Mouse (Mus musculus): ENCODE results near the gene Prkaa1.
"Not testable (repeated sequence)": the region's sequence is repeated elsewhere in the genome, so short reads cannot be mapped to it uniquely, and the experiment has no call there.

Gene Prkaa1

DNA sequence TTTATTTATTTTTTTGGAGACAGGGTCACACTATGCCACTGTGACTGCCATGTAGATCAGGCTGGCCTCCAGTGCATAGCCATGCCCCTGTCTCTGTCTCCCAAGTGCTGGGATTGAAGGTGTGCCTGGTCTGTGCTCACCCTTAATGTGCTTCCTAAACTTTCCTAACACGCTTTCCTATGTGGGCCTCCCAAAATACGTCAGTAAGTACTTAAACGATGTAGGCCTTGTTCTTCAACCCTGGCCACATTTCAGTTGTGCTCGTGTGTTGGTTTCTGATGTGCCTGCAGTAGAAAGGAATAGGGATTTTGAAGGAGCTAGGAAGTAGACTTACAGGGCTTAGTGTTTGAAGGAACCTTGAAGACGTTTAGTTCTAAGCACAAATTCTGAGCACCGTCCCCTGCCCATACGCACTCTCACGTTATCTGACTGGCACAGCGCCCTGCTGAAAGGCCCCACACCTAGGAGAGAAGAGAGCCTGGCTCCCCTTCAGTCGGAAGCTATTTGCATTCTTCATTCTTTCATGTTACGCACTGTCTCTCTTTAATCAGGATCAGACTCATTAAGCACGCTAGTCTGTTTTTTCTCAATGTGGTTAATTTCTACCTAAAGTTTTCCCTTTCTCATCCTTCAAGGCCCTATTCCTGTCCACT, 21.6 kb downstream of the Prkaa1 start:
- DNase-seq (ENCODE audit: low spot score in 2 of 2): no peak

DNA sequence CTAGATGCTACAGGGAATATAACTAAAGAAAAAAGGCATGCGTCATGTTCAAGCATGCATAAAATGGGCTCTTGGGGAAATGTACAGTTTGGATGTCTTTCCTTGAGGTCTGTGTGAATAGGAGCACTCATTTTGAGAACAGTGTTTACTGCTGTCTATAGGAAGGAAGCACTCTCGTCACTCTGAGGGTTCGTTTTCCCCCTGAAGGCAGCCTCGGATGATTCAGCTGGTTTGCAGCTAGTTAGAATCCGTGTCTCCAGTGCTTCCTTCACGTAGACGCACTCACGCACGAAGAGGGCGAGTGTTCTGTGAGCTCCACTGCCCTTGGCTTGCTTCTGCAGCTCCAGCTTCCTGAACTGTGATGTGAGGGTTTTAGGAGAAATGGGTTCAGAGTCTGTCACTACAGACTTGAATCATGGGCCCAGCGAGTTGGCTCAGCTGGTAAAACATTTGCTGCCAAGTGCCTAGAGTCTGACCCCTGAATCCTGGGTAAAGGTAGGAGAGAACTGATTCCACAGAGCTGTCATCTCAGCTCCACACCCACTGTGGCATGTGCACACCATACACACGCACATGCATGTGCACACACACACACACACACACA, 29.7 kb downstream of the Prkaa1 start:
- no peak for DNase-seq (ENCODE audit: low spot score in 2 of 2)

DNA sequence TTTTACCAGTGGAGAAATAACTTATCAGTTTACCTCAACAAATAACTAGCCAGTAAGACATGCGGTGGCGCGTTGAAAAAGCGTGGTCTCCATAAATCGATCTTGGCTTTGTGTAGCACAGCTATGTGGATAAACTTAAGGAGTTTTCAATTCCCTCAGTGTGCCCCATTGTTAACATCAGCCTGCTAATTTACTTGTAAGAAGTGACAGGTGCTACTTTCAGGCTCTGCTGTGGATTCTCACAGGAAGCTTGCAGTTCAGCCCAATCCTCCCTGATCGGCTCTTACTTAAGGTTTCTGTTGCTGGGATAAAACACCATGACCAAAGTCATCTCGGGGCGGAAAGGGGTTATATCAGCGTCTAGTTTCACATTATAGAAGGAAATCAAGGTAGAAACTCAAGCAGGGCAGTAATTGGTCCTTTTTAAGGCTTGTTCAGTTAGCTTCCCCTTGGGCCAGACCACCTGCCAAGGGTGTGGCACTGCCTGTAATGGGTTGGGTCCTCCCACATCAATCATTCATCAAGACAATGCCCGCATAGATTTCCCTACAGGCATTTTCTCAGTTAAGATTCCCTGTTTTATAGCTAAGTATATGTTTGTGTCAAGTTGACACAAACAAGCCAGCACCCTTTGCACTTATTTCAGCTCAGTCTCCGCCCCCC, 41.1 kb downstream of the Prkaa1 start:
- DNase-seq (ENCODE audit: low spot score in 2 of 2): no peak

DNA sequence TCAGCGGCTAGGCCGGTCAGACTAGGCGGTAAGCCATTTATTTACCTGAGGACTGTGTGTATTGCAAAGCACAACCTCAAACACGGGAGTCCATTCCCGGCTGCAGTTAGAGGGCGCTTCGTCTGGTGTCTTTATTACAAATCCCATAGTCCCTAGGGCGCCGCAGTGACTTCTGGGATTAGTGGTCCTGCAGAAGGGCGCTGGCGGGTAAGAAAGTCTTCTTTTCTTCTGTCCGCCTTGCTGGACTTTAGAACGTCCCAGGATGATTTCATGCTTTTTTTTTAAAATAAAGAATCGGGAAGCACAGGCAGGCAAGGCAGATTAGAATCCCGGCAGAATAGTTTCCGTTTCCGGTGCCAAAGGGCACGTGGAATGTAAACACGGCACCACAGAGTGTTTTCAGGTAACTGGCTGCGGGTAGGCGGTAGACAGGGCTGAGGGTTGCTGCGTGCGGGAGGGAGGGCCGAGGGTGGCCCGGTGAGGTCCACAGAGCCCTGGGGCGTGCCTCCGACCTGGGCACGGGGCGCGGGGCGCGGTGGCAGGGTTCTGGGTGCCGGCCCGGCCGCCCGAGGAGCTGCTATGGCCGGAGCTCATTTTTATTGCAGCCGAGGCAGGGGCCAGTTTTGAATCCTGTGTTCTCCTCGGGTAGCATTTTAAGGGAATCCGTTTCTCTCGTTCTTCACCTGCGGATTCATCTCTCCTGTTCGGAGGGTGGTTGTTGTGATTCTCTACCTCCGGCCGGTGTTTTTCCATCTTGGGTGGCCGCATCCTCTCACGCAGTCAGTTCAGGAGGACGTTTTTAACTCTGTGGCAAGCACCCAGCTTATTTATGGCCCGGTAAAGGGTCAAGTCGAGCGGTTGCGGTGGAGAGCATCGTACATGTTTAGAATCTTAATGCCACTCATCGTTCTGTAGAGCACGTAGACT, 42.0 kb downstream of the Prkaa1 start, which contains the start of gene Ttc33:
Gene Ttc33 (plus strand): TSS at position 160 of the 927 bp plus-strand sequence.
- DNase-seq (ENCODE audit: low spot score in 2 of 2): peak; percentile 64 to 74

DNA sequence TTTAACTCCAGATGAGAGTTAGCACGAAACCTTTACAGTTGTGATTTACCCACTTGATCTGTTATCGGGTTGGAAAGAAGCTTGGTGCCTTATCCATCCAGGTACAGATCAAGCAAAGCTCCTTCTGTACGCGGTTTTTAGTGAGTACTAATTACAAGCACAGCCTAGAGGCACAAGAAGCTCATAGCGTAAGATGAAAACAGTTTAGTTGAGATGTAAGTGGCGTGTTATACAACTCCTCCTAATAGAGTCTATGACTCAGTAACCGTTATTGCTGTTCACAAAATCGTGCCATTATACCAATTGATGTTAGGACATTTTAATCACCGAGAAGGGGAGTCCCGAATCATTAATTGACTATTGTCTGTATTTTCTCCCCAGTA, 42.6 kb downstream of the Prkaa1 start:
- no peak for DNase-seq (ENCODE audit: low spot score in 2 of 2)

DNA sequence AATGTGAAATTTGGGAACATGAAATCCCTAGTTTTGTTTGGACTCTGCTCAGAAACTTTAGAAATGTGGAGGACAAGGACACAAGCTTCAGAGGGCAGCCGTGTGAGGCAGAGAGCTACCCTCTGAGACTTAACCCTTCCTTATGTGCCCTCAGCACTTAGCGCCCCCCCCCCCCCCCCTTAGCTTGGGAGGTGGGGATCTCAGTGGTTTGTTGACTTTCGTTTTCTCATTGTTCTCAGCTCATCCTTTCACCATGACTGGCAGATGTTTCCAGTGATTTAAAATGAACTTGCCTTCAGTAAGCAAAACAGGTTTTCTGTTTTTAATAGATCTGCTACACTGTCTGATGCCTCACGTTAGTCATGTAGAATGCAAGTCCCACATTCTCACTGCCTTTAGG, 43.5 kb downstream of the Prkaa1 start:
- no peak for DNase-seq (ENCODE audit: low spot score in 2 of 2)

DNA sequence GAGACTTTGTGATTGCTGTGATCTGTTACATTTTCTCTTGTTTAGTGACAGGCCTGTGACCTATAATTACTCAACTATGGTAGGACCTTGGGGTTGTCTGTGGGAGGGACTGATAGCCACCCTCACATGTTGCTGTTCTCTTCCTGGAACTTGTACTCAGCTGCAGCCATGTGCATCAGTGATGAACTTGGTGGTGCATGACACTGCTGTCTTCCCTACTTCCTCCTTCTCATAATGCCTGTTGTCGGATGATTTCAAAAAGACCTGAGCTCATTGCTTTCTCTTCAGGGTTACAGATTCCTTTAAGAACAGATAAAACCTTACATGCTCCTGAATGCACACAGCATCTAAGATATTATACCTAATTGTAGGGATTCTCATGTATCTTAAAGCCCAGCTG, 44.4 kb downstream of the Prkaa1 start:
- no peak for DNase-seq (ENCODE audit: low spot score in 2 of 2)

DNA sequence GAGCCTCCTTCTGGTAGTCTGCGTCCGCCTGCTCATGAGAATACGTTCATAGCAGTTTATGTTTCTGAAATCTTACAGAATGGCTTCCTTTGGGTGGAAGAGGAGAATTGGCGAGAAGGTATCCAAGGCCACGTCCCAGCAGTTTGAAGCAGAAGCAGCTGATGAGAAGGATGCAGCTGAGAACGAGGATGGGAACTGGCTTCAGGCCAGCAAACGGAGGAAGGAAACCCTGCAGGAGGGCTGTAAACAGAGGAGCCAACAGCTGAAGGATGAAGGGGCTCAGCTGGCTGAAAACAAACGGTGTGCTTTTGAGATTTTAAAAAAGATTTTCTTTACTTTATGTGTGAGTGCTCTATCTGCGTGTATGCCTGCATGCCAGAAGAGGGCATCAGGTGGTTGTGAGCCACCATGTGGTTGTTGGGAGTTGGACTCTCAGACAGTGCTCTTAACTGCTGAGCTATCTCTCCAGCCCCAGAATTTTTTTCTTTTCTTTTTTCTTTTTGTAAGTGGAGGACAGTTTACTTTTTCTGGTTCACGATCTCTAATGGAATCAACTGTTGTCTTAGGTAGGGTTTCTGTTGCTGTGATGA, 45.9 kb downstream of the Prkaa1 start:
- DNase-seq (ENCODE audit: low spot score in 2 of 2): no peak

DNA sequence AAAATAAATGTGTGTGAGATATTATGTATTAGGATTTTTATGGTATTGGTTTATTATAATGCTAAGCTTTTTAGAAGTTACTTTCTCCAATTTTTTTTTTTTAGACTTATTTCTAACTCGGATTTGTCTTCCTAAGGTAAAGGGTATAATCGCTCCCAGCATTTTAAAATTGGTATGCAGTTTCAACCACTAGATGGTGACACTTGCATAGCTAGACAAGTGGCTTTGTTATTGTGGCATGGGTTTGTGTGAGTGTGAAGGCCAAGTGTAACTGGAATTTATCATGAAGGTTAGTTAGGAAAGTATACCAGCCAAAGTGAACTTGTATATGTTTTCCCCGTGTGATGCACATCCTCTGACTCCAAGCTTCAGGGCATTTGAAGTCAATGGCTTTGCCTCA, 50.2 kb downstream of the Prkaa1 start:
- DNase-seq (ENCODE audit: low spot score in 2 of 2): no peak

DNA sequence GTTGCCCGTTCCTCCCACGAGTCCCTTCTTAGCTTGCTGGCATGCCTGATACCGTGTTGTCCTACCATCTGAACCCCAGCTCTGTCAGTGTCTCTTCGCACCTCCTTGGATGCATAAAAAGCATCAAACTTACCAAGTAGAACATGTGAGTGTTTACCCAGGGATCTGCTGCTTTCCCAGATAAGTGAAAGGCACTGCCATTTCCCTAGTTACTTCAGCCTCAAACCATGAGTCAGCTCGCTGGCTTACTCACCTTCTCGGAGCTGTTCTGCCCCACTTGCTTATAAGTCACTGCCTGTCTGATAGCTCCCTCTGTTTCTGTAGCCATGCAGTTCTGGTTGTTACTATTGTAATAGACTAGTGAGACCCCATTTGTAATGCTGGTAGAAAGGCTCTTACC, 50.8 kb downstream of the Prkaa1 start:
- DNase-seq (ENCODE audit: low spot score in 2 of 2): no peak

DNA sequence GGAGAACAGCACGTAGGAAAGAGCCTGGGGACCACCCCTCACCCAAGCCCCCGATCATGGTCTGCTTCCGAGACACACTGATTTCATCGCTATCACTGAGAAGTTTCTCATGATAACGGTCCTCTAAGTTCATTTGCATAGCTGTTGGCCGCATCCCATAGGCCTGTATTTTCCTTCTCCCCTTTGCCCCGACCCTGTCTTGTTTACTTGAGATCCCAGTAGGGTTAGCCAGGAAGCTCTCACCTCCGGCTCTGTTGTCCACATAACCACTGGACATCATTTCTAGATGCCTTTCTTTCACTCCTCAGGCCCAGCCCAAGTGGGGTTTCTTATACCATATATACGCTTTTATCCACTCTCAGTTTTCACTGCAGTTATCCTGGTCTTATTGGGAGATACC, 51.3 kb downstream of the Prkaa1 start:
- no peak for DNase-seq (ENCODE audit: low spot score in 2 of 2)

DNA sequence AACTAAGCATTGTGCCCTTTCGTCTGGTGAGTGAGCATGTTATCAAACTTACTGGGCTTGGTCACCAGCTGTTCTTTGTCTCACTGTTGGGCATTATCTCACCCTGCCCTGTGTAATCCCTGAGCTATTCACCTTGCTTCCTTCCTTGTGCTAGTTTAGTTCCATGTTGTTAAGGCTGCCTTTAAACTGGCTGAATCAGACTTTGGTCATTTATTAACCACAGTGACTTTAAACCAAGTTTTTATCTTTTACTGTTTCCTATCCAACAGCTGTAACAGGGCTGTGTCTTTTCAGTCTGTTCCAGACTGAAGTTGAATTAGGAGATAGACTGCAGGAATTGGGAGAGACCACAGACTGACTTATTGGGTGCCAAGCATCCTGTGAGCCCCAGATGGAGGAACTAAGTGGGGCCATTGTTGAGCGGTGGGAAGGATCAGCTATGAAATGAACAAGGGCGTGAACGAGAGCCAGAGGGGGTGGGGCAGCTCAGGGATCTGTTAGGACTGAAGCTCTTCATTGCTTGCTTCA, 52.4 kb downstream of the Prkaa1 start:
- DNase-seq (ENCODE audit: low spot score in 2 of 2): no peak

DNA sequence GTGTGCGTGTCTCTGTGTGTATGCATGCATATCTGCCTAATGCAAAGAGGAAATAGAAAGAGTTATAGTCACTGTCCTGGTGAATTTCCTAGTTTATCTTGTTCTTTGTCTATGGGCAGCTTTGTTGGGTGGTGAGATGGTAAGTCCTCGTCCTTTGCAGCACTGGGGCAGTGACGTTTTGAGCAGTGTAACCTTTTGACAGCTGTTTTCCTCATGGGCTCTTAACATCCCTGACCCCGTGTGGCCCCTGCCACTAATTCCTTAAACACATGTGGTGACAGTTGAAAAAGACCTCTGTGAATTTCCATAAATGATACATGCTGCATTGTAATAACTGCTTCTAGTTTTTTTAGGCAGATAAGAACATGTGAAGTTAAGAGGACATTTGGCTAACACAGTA, 53.0 kb downstream of the Prkaa1 start:
- no peak for DNase-seq (ENCODE audit: low spot score in 2 of 2)

DNA sequence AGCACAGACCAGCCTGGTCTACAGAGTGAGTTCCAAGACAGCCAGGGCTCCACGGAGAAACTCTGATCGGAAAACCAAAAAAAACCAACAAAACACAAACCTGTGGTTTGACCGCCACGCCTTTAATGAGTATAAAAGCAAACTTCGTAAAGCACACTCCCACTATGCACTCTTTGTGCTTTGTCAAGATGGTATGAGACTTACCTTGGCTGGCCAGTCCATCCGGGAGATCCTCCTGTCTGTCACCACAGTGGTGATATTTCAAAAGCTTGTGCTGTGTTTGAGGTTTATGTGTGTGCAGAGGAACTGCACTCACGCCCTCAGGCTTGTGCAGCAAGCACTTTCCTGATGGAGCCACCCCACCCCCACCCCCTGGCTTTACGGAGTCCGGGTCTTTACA, 61.6 kb downstream of the Prkaa1 start:
- no peak for DNase-seq (ENCODE audit: low spot score in 2 of 2)

DNA sequence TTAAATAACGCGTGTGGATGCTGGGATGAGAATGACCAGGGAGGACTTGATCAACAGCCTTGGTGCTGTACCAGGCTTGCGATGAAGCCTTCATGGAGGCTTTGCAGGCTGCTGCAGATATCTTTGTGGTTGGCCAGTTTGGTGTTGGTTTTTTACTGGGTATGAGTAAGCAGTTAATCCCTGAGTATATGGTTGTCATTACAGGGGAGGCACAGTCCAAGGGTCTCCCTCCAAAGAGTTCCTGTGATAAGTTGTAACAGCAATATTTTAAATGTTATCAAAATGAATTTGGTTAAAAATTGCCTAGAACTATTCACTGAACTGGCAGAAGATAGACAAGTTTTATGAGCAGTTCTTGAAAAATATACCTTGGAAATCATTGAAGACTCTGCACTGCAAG, 65.5 kb downstream of the Prkaa1 start:
- no peak for DNase-seq (ENCODE audit: low spot score in 2 of 2)

DNA sequence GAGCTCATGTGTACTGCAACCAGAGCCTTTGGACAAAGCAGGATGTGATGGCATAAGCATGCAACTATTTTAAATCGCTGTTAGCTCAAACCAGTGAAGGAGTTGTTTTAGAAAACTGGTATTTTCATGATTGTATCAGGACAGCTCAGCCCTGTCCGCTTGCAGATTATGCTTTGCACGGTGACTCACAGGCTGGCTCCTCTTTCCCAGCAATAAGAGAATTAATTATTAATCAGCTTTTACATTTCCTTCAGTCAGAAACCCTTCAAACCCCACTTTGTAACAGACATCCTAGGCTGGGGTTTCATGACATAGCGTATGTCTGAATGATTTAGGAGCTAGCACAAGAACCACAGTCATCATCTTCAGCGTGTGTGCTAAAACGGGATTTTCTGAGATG, 76.8 kb downstream of the Prkaa1 start:
- DNase-seq (ENCODE audit: low spot score in 2 of 2): no peak

DNA sequence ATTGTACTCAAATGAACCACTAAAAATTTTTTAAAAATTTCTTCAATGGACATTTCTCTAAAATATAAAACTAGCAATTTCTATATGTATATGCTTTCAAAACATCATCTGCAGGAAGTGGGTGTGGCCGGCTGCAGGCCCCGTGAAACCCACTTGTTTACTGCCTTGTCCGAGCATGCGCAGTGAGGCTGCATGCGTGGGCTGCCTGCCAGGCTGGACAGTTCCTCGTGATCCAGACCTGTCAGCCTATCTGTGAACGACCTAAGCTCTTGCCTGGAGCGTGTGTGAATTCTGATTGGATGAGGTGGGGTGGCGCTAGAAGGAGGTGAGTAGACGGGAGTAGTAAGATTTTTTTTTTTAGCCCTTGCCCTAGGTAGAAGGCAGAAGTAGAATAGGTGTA, 87.1 kb downstream of the Prkaa1 start:
- DNase-seq (ENCODE audit: low spot score in 2 of 2): not testable (repeated sequence)
